ENCODE assay signal across 10 mouse cellular contexts in the genomic region with DNA sequence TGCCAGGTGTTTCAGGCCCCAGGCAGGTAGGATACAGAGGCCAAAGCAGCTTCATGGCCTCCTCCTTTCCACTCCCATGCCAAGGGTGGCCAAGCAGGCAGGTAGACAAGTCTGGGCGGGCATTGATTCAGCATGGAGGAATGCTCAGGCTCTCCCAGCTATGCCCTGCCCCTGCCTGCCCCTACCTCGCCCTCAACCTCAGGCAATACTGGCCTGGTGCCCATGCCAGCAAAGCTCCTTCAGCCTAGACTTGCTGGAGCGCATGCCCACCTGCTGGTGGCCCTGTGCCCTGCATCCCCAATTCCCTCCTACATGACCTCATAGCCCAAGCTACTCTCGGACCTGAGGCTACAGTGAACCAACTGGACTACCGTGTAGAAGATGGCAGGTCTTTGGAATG. TPM values are rescaled to one million over a fixed set of nuclear protein-coding genes. Genes with fewer than 3 reads are reported as not detected.
DNase-seq lines count a peak whose midpoint lies in the region; ATAC-seq lines count a peak whose summit lies in the region.
"Had no signal": no experiment of that assay in that cellular context is flagged by ENCODE, and none has a peak within 500 bp of the region (broad histone marks: within the 10 kb centered on the region; RNA-seq: fewer than 3 reads in every experiment).

No protein-coding gene starts in this region.

- H3K27me3 ChIP-seq in intestine, embryonic 15.5 days (replicated peaks), result no peaks in the 10 kb centered on the region
- H3K27me3 ChIP-seq in intestine, embryonic 16.5 days (replicated peaks; ENCODE audit: control insufficient read depth, insufficient read depth, low read length), result no peaks in the 10 kb centered on the region
- H3K27me3 ChIP-seq in forebrain, embryonic 15.5 days, result no peaks in the 10 kb centered on the region
- H3K27me3 ChIP-seq: midbrain, embryonic 15.5 days had no signal

- 78% methylated on average over 5 of the region's 5 CpGs for WGBS in intestine, embryonic 15.5 days
- 91% methylated on average over 5 of the region's 5 CpGs for WGBS in intestine, embryonic 16.5 days
- WGBS in forebrain, embryonic 15.5 days, result 68% methylated on average over 5 of the region's 5 CpGs

- H3K4me3 ChIP-seq in intestine, embryonic 15.5 days (replicated peaks), result no peak overlapping the region
- H3K4me3 ChIP-seq in intestine, embryonic 16.5 days (ENCODE audit: low read length), result no peak overlapping the region
- no peak overlapping the region for H3K4me3 ChIP-seq in forebrain, embryonic 15.5 days
- H3K4me3 ChIP-seq: midbrain, embryonic 15.5 days had no signal

- H3K36me3 ChIP-seq in intestine, embryonic 15.5 days, result no peaks in the 10 kb centered on the region
- H3K36me3 ChIP-seq in intestine, embryonic 16.5 days (ENCODE audit: control insufficient read depth, insufficient read depth, low read length), result no peaks in the 10 kb centered on the region
- H3K36me3 ChIP-seq in forebrain, embryonic 15.5 days, result no peaks in the 10 kb centered on the region
- H3K36me3 ChIP-seq: midbrain, embryonic 15.5 days had no signal

- no peak overlapping the region for H3K4me2 ChIP-seq in intestine, embryonic 15.5 days (replicated peaks)
- H3K4me2 ChIP-seq in intestine, embryonic 16.5 days (ENCODE audit: low read depth, low read length), result no peak overlapping the region
- no peak overlapping the region for H3K4me2 ChIP-seq in forebrain, embryonic 15.5 days (replicated peaks)
- H3K4me2 ChIP-seq: midbrain, embryonic 15.5 days had no signal

- H3K9ac ChIP-seq in intestine, embryonic 15.5 days, result peak overlapping the region; percentile 2; the same call in 1 of the 2 replicates
- no peak overlapping the region; the same call in 1 of the 2 replicates for H3K9ac ChIP-seq in intestine, embryonic 16.5 days (ENCODE audit: low read depth, low read length)
- H3K9ac ChIP-seq in forebrain, embryonic 15.5 days (replicated peaks), result no peak overlapping the region
- H3K9ac ChIP-seq: midbrain, embryonic 15.5 days had no signal

- ATAC-seq in intestine, embryonic 15.5 days, result no peak
- ATAC-seq in intestine, embryonic 16.5 days, result no peak
- ATAC-seq in megakaryocyte-erythroid progenitor cell, adult 5-6 weeks (replicated peaks; ENCODE audit: low FRiP score, low TSS enrichment, poor library complexity, severe bottlenecking), result peak; percentile 63
- ATAC-seq in forebrain, embryonic 15.5 days (replicated peaks), result no peak
- ATAC-seq: midbrain, embryonic 15.5 days had no signal

- peaks cover 44% of the 10 kb centered on the region for H3K4me1 ChIP-seq in intestine, embryonic 15.5 days (replicated peaks)
- H3K4me1 ChIP-seq in intestine, embryonic 16.5 days (ENCODE audit: control insufficient read depth, insufficient read depth, low read length), result peaks cover 39% of the 10 kb centered on the region
- no peaks in the 10 kb centered on the region for H3K4me1 ChIP-seq in forebrain, embryonic 15.5 days
- H3K4me1 ChIP-seq: midbrain, embryonic 15.5 days had no signal

- DNase-seq in Muller cell, postnatal 12 days (ENCODE audit: inconsistent ontology term), result peak; percentile 78
- DNase-seq in kidney, adult 8-10 months, result peak; percentile 37 to 59
- DNase-seq in frontal cortex, postnatal 36 days (ENCODE audit: low spot score in 2 of 2), result no peak
- DNase-seq in layer of hippocampus, postnatal 25 days (ENCODE audit: extremely low spot score in 1 of 2, low spot score in 1 of 2), result no peak

- H3K9me3 ChIP-seq in intestine, embryonic 15.5 days, result no peaks in the 10 kb centered on the region
- H3K9me3 ChIP-seq in intestine, embryonic 16.5 days (ENCODE audit: control insufficient read depth, low read length), result no peaks in the 10 kb centered on the region
- no peaks in the 10 kb centered on the region for H3K9me3 ChIP-seq in forebrain, embryonic 15.5 days
- H3K9me3 ChIP-seq: midbrain, embryonic 15.5 days had no signal

- H3K27ac ChIP-seq in intestine, embryonic 15.5 days, result no peak overlapping the region
- no peak overlapping the region for H3K27ac ChIP-seq in intestine, embryonic 16.5 days (ENCODE audit: low read length)
- H3K27ac ChIP-seq in forebrain, embryonic 15.5 days (replicated peaks), result no peak overlapping the region
- H3K27ac ChIP-seq: midbrain, embryonic 15.5 days had no signal

RNA-seq across cellular contexts. Expression of gene Syt8, which starts 2.7 kb away (rescaled TPM):
- polyA plus RNA-seq in intestine, embryonic 15.5 days (2015; fragmentation: Nextera tagmentation; extraction: Ambion mirVana), result 5.4 and 5.6 TPM in 2 replicates
- 8.8 and 10.4 TPM in 2 replicates for polyA plus RNA-seq in intestine, embryonic 16.5 days (2015; fragmentation: Nextera tagmentation; extraction: Ambion mirVana)
- 2.0 TPM in 1 of 2 replicates, not detected in the other for total RNA-seq in megakaryocyte-erythroid progenitor cell, adult 5-6 weeks (2014; fragmentation: Nextera tagmentation)
- total RNA-seq in megakaryocyte-erythroid progenitor cell, adult 5-6 weeks (2017), result not detected in 2 replicates
- not detected in 2 replicates for polyA plus RNA-seq in forebrain, embryonic 15.5 days (2015; fragmentation: Nextera tagmentation; extraction: Ambion mirVana)
- total RNA-seq in layer of hippocampus, postnatal 25 days (2021), result not detected
- total RNA-seq: hematopoietic stem cell, adult 5-6 weeks had no signal
- polyA plus RNA-seq: midbrain, embryonic 15.5 days had no signal

RNA-seq across cellular contexts. Expression of gene Tnni2, which starts 4.3 kb away (rescaled TPM):
- 4.8 and 4.9 TPM in 2 replicates for polyA plus RNA-seq in intestine, embryonic 15.5 days (2015; fragmentation: Nextera tagmentation; extraction: Ambion mirVana)
- 4.3 and 4.7 TPM in 2 replicates for polyA plus RNA-seq in intestine, embryonic 16.5 days (2015; fragmentation: Nextera tagmentation; extraction: Ambion mirVana)
- not detected in 2 replicates for total RNA-seq in megakaryocyte-erythroid progenitor cell, adult 5-6 weeks (2014; fragmentation: Nextera tagmentation)
- 0.99 and 18.9 TPM in 2 replicates for total RNA-seq in megakaryocyte-erythroid progenitor cell, adult 5-6 weeks (2017)
- polyA plus RNA-seq in forebrain, embryonic 15.5 days (2015; fragmentation: Nextera tagmentation; extraction: Ambion mirVana), result 0.73 and 0.93 TPM in 2 replicates
- total RNA-seq in layer of hippocampus, postnatal 25 days (2021), result under 1 TPM in 1 of 2 experiments, not detected in 1; 0.70 TPM

RNA-seq across cellular contexts. Expression of gene Lsp1, which starts 23.3 kb away (rescaled TPM):
- 130 and 145 TPM in 2 replicates for polyA plus RNA-seq in intestine, embryonic 15.5 days (2015; fragmentation: Nextera tagmentation; extraction: Ambion mirVana)
- 125 and 134 TPM in 2 replicates for polyA plus RNA-seq in intestine, embryonic 16.5 days (2015; fragmentation: Nextera tagmentation; extraction: Ambion mirVana)
- total RNA-seq in megakaryocyte-erythroid progenitor cell, adult 5-6 weeks (2014; fragmentation: Nextera tagmentation), result 16.9 and 39.8 TPM in 2 replicates
- total RNA-seq in megakaryocyte-erythroid progenitor cell, adult 5-6 weeks (2017), result 12.1 and 42.5 TPM in 2 replicates
- 3.6 and 4.2 TPM in 2 replicates for polyA plus RNA-seq in forebrain, embryonic 15.5 days (2015; fragmentation: Nextera tagmentation; extraction: Ambion mirVana)
- 1 to 10 TPM; 2.2 to 4.2 TPM for total RNA-seq in layer of hippocampus, postnatal 25 days (2021)

RNA-seq across cellular contexts. Expression of gene Ctsd, which starts 49.5 kb away (rescaled TPM):
- 282 and 329 TPM in 2 replicates for polyA plus RNA-seq in intestine, embryonic 15.5 days (2015; fragmentation: Nextera tagmentation; extraction: Ambion mirVana)
- 395 and 444 TPM in 2 replicates for polyA plus RNA-seq in intestine, embryonic 16.5 days (2015; fragmentation: Nextera tagmentation; extraction: Ambion mirVana)
- total RNA-seq in megakaryocyte-erythroid progenitor cell, adult 5-6 weeks (2014; fragmentation: Nextera tagmentation), result 129 and 174 TPM in 2 replicates
- 136 and 174 TPM in 2 replicates for total RNA-seq in megakaryocyte-erythroid progenitor cell, adult 5-6 weeks (2017)
- 195 and 218 TPM in 2 replicates for polyA plus RNA-seq in forebrain, embryonic 15.5 days (2015; fragmentation: Nextera tagmentation; extraction: Ambion mirVana)
- total RNA-seq in layer of hippocampus, postnatal 25 days (2021), result 100 to 1,000 TPM; 313 to 344 TPM

RNA-seq across cellular contexts. Expression of gene Gm49369, which starts 54.9 kb away (rescaled TPM):
- 1.2 and 1.9 TPM in 2 replicates for polyA plus RNA-seq in intestine, embryonic 15.5 days (2015; fragmentation: Nextera tagmentation; extraction: Ambion mirVana)
- 0.43 and 2.3 TPM in 2 replicates for polyA plus RNA-seq in intestine, embryonic 16.5 days (2015; fragmentation: Nextera tagmentation; extraction: Ambion mirVana)
- total RNA-seq in megakaryocyte-erythroid progenitor cell, adult 5-6 weeks (2014; fragmentation: Nextera tagmentation), result not detected in 2 replicates
- 32.8 TPM in 1 of 2 replicates, not detected in the other for total RNA-seq in megakaryocyte-erythroid progenitor cell, adult 5-6 weeks (2017)
- 1.0 and 3.0 TPM in 2 replicates for polyA plus RNA-seq in forebrain, embryonic 15.5 days (2015; fragmentation: Nextera tagmentation; extraction: Ambion mirVana)
- total RNA-seq in layer of hippocampus, postnatal 25 days (2021), result 10 to 100 TPM in 1 of 2 experiments, 1 to 10 TPM in 1; 3.2 to 10.3 TPM

Comparison
In these comparisons a context has a peak if more than half of its experiments do, and no peak if none do; other contexts are left out.
1. DNase-seq: peak in Muller cell, postnatal 12 days (single experiment) and kidney, adult 8-10 months (2 of 2); none in frontal cortex, postnatal 36 days (0 of 2) and layer of hippocampus, postnatal 25 days (0 of 2).
2. RNA of gene Lsp1, which starts 23.3 kb away (polyA plus RNA-seq): 125 to 134 TPM in intestine, embryonic 16.5 days and 130 to 145 TPM in intestine, embryonic 15.5 days; 3.6 to 4.2 TPM in forebrain, embryonic 15.5 days; every median in the first group is over 10 times any median in the second.